Mouse (Mus musculus) Muller cell, postnatal 12 days (primary cell): Measurements from ENCODE around the gene Ccm2l.

Source experiments
- DNase-seq: peaks from one replicate; pipeline ENCODE4 v3.0.0-alpha.2; 2015; ENCODE audit errors: inconsistent ontology term

Ccm2l gene

GRCm38 (mm10) chr2:153065747-153066508 lies at the start of gene Ccm2l:
Ccm2l (plus strand) TSS chr2:153065955.
- no peak for DNase-seq

GRCm38 (mm10) chr2:153016786-153017185 lies 49.0 kb upstream of the Ccm2l start:
- DNase-seq: no peak

GRCm38 (mm10) chr2:153019355-153019754 lies 46.4 kb upstream of the Ccm2l start:
- DNase-seq: no peak

- no peak for DNase-seq
These were observed 44.6 kb upstream of the Ccm2l start for GRCm38 (mm10) chr2:153021163-153021562.

- DNase-seq: no peak
These were observed 42.9 kb upstream of the Ccm2l start for GRCm38 (mm10) chr2:153022855-153023254.

- DNase-seq: no peak
These were observed 39.7 kb upstream of the Ccm2l start for GRCm38 (mm10) chr2:153026052-153026451.

GRCm38 (mm10) chr2:153027501-153027900 lies 38.3 kb upstream of the Ccm2l start:
- no peak for DNase-seq

GRCm38 (mm10) chr2:153030422-153030821 lies 35.3 kb upstream of the Ccm2l start:
- DNase-seq: no peak

GRCm38 (mm10) chr2:153031126-153032082 lies 34.4 kb upstream of the Ccm2l start, which contains the start of gene Xkr7:
Xkr7 (plus strand) TSS chr2:153031852.
- DNase-seq: no peak

GRCm38 (mm10) chr2:153032083-153032842 lies 33.5 kb upstream of the Ccm2l start:
- DNase-seq: peak; percentile 80

- DNase-seq: no peak
These were observed 32.8 kb upstream of the Ccm2l start for GRCm38 (mm10) chr2:153032973-153033372.

- no peak for DNase-seq
These were observed 32.1 kb upstream of the Ccm2l start for GRCm38 (mm10) chr2:153033545-153034230.

- no peak for DNase-seq
These were observed 29.1 kb upstream of the Ccm2l start for GRCm38 (mm10) chr2:153036690-153037089.

- DNase-seq: no peak
These were observed 21.9 kb upstream of the Ccm2l start for GRCm38 (mm10) chr2:153043886-153044285.

GRCm38 (mm10) chr2:153045884-153046299 lies 19.9 kb upstream of the Ccm2l start:
- DNase-seq: peak; percentile 1

- DNase-seq: peak; percentile 26
These were observed 17.8 kb upstream of the Ccm2l start for GRCm38 (mm10) chr2:153047828-153048465.

GRCm38 (mm10) chr2:153049288-153049996 lies 16.3 kb upstream of the Ccm2l start:
- peak; percentile 57 for DNase-seq

- no peak for DNase-seq
These were observed 15.8 kb upstream of the Ccm2l start for GRCm38 (mm10) chr2:153049997-153050358.

- DNase-seq: no peak
These were observed 14.7 kb upstream of the Ccm2l start for GRCm38 (mm10) chr2:153051095-153051494.

GRCm38 (mm10) chr2:153051537-153051936 lies 14.2 kb upstream of the Ccm2l start:
- DNase-seq: no peak
